9 mouse cellular contexts compared by ENCODE assay signal in the genomic region with DNA sequence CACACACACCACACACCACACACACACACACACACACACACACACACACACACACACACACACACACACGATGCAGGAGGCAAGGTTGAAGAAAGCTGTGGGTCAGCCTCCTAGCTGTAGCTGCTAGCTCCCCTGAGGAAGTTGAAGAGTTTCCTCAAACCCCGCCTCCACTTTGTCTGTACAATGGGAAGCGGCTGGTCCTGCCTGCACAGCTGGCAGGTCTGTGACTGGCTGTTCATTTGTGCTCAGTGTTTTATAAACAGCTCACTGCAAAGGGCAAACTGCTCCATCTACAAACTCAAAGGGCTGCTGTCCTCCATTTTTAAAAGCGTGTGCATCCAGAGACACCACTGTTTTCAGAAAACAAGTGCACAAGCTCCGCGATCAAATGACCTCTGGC.
DNase-seq lines count a peak whose midpoint lies in the region; ATAC-seq and TF ChIP-seq lines count a peak whose summit lies in the region.
"Had no signal": no experiment of that assay in that cellular context is flagged by ENCODE, and none has a peak within 500 bp of the region (broad histone marks: within the 10 kb centered on the region; RNA-seq: fewer than 3 reads in every experiment).

No protein-coding gene starts in this region.

- H3K9me3 ChIP-seq in heart, postnatal 0 days (replicated peaks; ENCODE audit: control insufficient read depth, low read length): peaks cover 7% of the 10 kb centered on the region; the same call in 1 of the 2 replicates

- no peaks in the 10 kb centered on the region for H3K27me3 ChIP-seq in heart, postnatal 0 days (ENCODE audit: control insufficient read depth, insufficient read depth, low read length)

- H3K4me1 ChIP-seq in heart, postnatal 0 days (ENCODE audit: control insufficient read depth, insufficient read depth): 0 out of 2 replicates have a peak, but pooled peaks cover 6% of the 10 kb centered on the region

- H3K36me3 ChIP-seq in heart, postnatal 0 days (replicated peaks; ENCODE audit: control insufficient read depth, insufficient read depth, low read length): peaks cover 18% of the 10 kb centered on the region

- H3K4me3 ChIP-seq in heart, postnatal 0 days (ENCODE audit: low read depth, low read length): no peak overlapping the region
- H3K4me3 ChIP-seq: erythroblast, embryonic 14.5 days had no signal

- ATAC-seq in heart, postnatal 0 days (ENCODE audit: insufficient read depth, low read depth): peak; percentile 52; the same call in 1 of the 2 replicates

- no peak for TF ChIP-seq CTCF in heart, postnatal 0 days (IDR thresholded peaks at IDR 0.05; ENCODE audit: low read depth)

- H3K27ac ChIP-seq in heart, postnatal 0 days (ENCODE audit: low read depth): no peak overlapping the region

- TF ChIP-seq EP300 in heart, postnatal 0 days (IDR thresholded peaks at IDR 0.05; ENCODE audit: low read depth): no peak

- DNase-seq in adrenal gland, postnatal 14 days: peak; percentile 50
- no peak for DNase-seq in adrenal gland, adult 2 months
- peak; percentile 51 for DNase-seq in CD4-positive, CD25-positive, alpha-beta regulatory T cell, adult 2 months (ENCODE audit: low read depth, low spot score)
- DNase-seq in heart, postnatal 0 days (ENCODE audit: low spot score): no peak
- peak; percentile 60 to 74 for DNase-seq in lung, postnatal 4 days
- no peak for DNase-seq in gastrocnemius, adult 18-20 months (ENCODE audit: low spot score)
- no peak for DNase-seq in layer of hippocampus, adult 9-10 months (ENCODE audit: low spot score)
- DNase-seq in cerebellum, postnatal 14 days: no peak

- H3K9ac ChIP-seq in heart, postnatal 0 days (replicated peaks; ENCODE audit: low read depth, low read length): no peak overlapping the region

- H3K4me2 ChIP-seq in heart, postnatal 0 days (ENCODE audit: low read depth, low read length): no peak overlapping the region

- 33% methylated on average over 6 of the region's 6 CpGs for WGBS in heart, postnatal 0 days

Comparison
In these comparisons a context has a peak if more than half of its experiments do, and no peak if none do; other contexts are left out.
1. DNase-seq: peak in adrenal gland, postnatal 14 days (single experiment), CD4-positive, CD25-positive, alpha-beta regulatory T cell, adult 2 months (single experiment) and lung, postnatal 4 days (2 of 2); none in adrenal gland, adult 2 months (single experiment), heart, postnatal 0 days (single experiment), gastrocnemius, adult 18-20 months (single experiment), layer of hippocampus, adult 9-10 months (single experiment) and cerebellum, postnatal 14 days (0 of 2).